34 mouse cellular contexts compared by ENCODE assay signal in genomic region chr6:140452736-140453135, GRCm38 (mm10).
"Had no signal": no experiment of that assay in that cellular context is flagged by ENCODE, and none has a peak within 500 bp of the region (broad histone marks: within the 10 kb centered on the region; RNA-seq: fewer than 3 reads in every experiment).

No protein-coding gene starts in this region.

- H3K36me3 ChIP-seq: heart, embryonic 15.5 days had no signal

- H3K27ac ChIP-seq: heart, embryonic 13.5 days; heart, embryonic 15.5 days; hindbrain, embryonic 10.5 days; hindbrain, embryonic 12.5 days; hindbrain, embryonic 13.5 days; hindbrain, embryonic 14.5 days; hindbrain, embryonic 15.5 days; hindbrain, postnatal 0 days; intestine, embryonic 15.5 days; kidney, embryonic 15.5 days; kidney, postnatal 0 days; layer of hippocampus, adult 2 months; left cerebral cortex, adult 2 months had no signal

- H3K4me1 ChIP-seq: hindbrain, embryonic 10.5 days had no signal

- H3K9me3 ChIP-seq: heart, embryonic 12.5 days; heart, embryonic 13.5 days; heart, embryonic 15.5 days; hindbrain, embryonic 10.5 days; hindbrain, embryonic 12.5 days; hindbrain, embryonic 13.5 days; hindbrain, embryonic 15.5 days; intestine, embryonic 15.5 days; kidney, embryonic 15.5 days had no signal

- H3K4me2 ChIP-seq: heart, embryonic 12.5 days; heart, embryonic 13.5 days; heart, embryonic 15.5 days; hindbrain, embryonic 12.5 days; hindbrain, embryonic 13.5 days; hindbrain, embryonic 14.5 days; hindbrain, embryonic 15.5 days; intestine, embryonic 15.5 days; kidney, embryonic 15.5 days had no signal

- H3K9ac ChIP-seq: heart, embryonic 12.5 days; heart, embryonic 13.5 days; heart, embryonic 15.5 days; hindbrain, embryonic 12.5 days; hindbrain, embryonic 13.5 days; hindbrain, embryonic 14.5 days; hindbrain, embryonic 15.5 days; intestine, embryonic 15.5 days; kidney, embryonic 15.5 days had no signal

- ATAC-seq: hindbrain, embryonic 16.5 days; hindbrain, postnatal 0 days; inflammation-experienced regulatory T-cells, adult 6 months; intestine, embryonic 15.5 days; intestine, embryonic 16.5 days; intestine, postnatal 0 days had no signal

- DNase-seq: heart, postnatal 10 days; heart, postnatal 14 days; heart, postnatal 36 days; heart, postnatal 4 days; kidney, adult 11 months; kidney, adult 18-20 months; kidney, adult 2 months; kidney, adult 8-10 months; kidney, adult 9 months; kidney, postnatal 10 days; kidney, postnatal 14 days; kidney, postnatal 25 days; kidney, postnatal 36 days; kidney, postnatal 4 days; layer of hippocampus, adult 9-11 months; layer of hippocampus, postnatal 36 days had no signal

- H3K27me3 ChIP-seq: heart, embryonic 12.5 days; heart, embryonic 13.5 days; heart, embryonic 15.5 days; hindbrain, embryonic 12.5 days; hindbrain, embryonic 13.5 days; hindbrain, embryonic 15.5 days; intestine, embryonic 15.5 days; kidney, embryonic 15.5 days had no signal

- H3K4me3 ChIP-seq: heart, embryonic 12.5 days; heart, embryonic 13.5 days; heart, embryonic 15.5 days; hindbrain, embryonic 10.5 days; hindbrain, embryonic 12.5 days; hindbrain, embryonic 13.5 days; hindbrain, embryonic 15.5 days; intestine, embryonic 15.5 days; kidney, embryonic 15.5 days; layer of hippocampus, adult 2 months; left cerebral cortex, adult 2 months had no signal
